In genomic region chr16:20375341-20375740, GRCm38 (mm10) we compare ENCODE assay signal across 24 mouse cellular contexts. TPM values are rescaled to one million over a fixed set of nuclear protein-coding genes. Genes with fewer than 3 reads are reported as not detected.
DNase-seq lines count a peak whose midpoint lies in the region; TF ChIP-seq lines count a peak whose summit lies in the region.
"Had no signal": no experiment of that assay in that cellular context is flagged by ENCODE, and none has a peak within 500 bp of the region (broad histone marks: within the 10 kb centered on the region; RNA-seq: fewer than 3 reads in every experiment).

No protein-coding gene starts in this region.

- H3K27me3 ChIP-seq in thymus, adult 2 months (ENCODE audit: control insufficient read depth, insufficient read depth, low read length), result no peaks in the 10 kb centered on the region
- H3K27me3 ChIP-seq: CH12.LX; embryonic facial prominence, embryonic 12.5 days; forebrain, embryonic 13.5 days; forebrain, embryonic 15.5 days had no signal

- no peak overlapping the region for H3K4me3 ChIP-seq in thymus, adult 2 months (ENCODE audit: control insufficient read depth, insufficient read depth, low read length)
- H3K4me3 ChIP-seq: embryonic facial prominence, embryonic 10.5 days; embryonic facial prominence, embryonic 12.5 days; forebrain, embryonic 13.5 days; forebrain, embryonic 15.5 days had no signal

- no peak for TF ChIP-seq CTCF in thymus, adult 2 months (IDR thresholded peaks at IDR 0.05; ENCODE audit: borderline replicate concordance, control insufficient read depth, extremely low read depth, insufficient read depth, low read length, poor library complexity)

- 97% methylated on average over 5 of the region's 5 CpGs for whole genome bisulfite sequencing in thymus, adult 2 months

- H3K36me3 ChIP-seq in thymus, adult 2 months (ENCODE audit: control insufficient read depth, insufficient read depth, low read length), result peaks cover 57% of the 10 kb centered on the region

- H3K27ac ChIP-seq in thymus, adult 2 months (ENCODE audit: control insufficient read depth, insufficient read depth, low read length), result no peak overlapping the region
- H3K27ac ChIP-seq: embryonic facial prominence, embryonic 10.5 days; embryonic facial prominence, embryonic 12.5 days; forebrain, embryonic 13.5 days; forebrain, embryonic 15.5 days had no signal

- no peak for TF ChIP-seq POLR2A in thymus, adult 2 months (IDR thresholded peaks at IDR 0.05; ENCODE audit: control insufficient read depth, extremely low read depth, insufficient read depth, low read length, poor library complexity)

- peak; percentile 36 for DNase-seq in heart, adult 11 months
- no peak for DNase-seq in heart, adult 9 months (ENCODE audit: low spot score in 2 of 2)
- DNase-seq in ES-CJ7 (ENCODE audit: low read depth, low spot score), result peak; percentile 75
- DNase-seq in ZHBTc4 (ENCODE audit: low read depth, low spot score), result peak; percentile 42
- DNase-seq in thymus, adult 2 months, result no peak
- no peak for DNase-seq in adipocyte (ENCODE audit: low spot score)
- DNase-seq: adrenal gland, adult 8-10 months; adrenal gland, postnatal 14 days; adrenal gland, postnatal 36 days; B cell, adult 2 months; cerebellum, adult 11-12 months; cerebellum, adult 2 months; cerebellum, adult 9-10 months; cerebellum, postnatal 10 days; cerebellum, postnatal 25 days; forebrain, postnatal 0 days had no signal

- no peaks in the 10 kb centered on the region for H3K4me1 ChIP-seq in thymus, adult 2 months (replicated peaks; ENCODE audit: control insufficient read depth, insufficient read depth, low read length)
- H3K4me1 ChIP-seq: embryonic facial prominence, embryonic 12.5 days; forebrain, embryonic 13.5 days; forebrain, embryonic 15.5 days had no signal

RNA-seq across cellular contexts. Expression of gene Cyp2ab1, which starts 50.1 kb away (rescaled TPM):
- polyA plus RNA-seq in thymus, adult 2 months (2012; rRNA removed), result 0.37 and 0.40 TPM in 2 replicates
- polyA plus RNA-seq: CD4-positive, CD25-positive, alpha-beta regulatory T cell, adult 4 months; cerebellum, adult 2 months; cortical plate, adult 2 months; embryonic facial prominence, embryonic 10.5 days; embryonic facial prominence, embryonic 12.5 days; forebrain, embryonic 11.5 days; forebrain, embryonic 13.5 days; forebrain, embryonic 15.5 days; forebrain, postnatal 0 days had no signal

RNA-seq across cellular contexts. Expression of gene Abcc5, which starts 50.9 kb away (rescaled TPM):
- 244 and 275 TPM in 2 replicates for polyA plus RNA-seq in thymus, adult 2 months (2012; rRNA removed)

Comparison
In these comparisons a context has a peak if more than half of its experiments do, and no peak if none do; other contexts are left out.
1. DNase-seq: peak in heart, adult 11 months (single experiment), ES-CJ7 (single experiment) and ZHBTc4 (single experiment); none in heart, adult 9 months (0 of 2), thymus, adult 2 months (single experiment) and adipocyte (single experiment).